Mouse (Mus musculus) bone marrow macrophage, adult 2 months (primary cell): ENCODE results near the gene Smpx.

Source experiments
- CTCF ChIP-seq: IDR thresholded peaks from 2 replicates; pipeline ENCODE4 v1.5.1; 2012; ENCODE audit warnings: low read depth, mild to moderate bottlenecking, low read length, moderate library complexity
- POLR2A ChIP-seq: IDR thresholded peaks from 2 replicates; pipeline ENCODE4 v1.6.1; 2012; ENCODE audit warnings: mild to moderate bottlenecking, low read depth, low read length, borderline replicate concordance

DNA sequence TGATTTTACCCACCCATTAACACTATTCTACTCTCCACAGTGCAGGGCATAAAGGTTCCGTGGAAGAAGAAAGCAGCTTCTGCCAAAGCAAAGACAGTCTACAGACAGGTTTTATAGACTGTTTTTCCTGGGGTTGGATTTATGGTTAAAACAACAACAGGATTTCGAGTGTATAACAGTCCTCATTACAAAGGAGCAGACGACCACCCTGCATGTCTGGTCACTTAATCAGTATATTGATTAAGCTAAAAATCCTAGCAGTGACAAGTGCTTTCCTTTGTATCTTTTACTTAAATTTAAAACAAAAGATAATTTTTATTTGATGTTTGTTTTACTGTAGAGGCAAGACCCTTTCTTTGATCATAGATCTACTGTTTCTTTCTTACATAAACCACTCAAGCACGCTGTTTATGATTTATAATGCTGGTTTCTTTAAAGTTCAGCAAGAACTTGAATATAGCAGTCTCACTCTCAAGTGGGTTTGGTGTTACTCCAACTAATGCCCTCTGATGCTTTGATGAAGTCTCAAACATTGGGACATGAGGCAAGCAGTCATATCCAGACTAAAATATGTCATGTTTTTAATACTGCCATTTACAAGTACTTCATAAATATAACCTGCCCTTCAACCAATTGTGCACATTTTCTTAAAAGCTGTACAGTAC, 10.0 kb downstream of the Smpx start:
- TF ChIP-seq CTCF (no peak), POLR2A (no peak)
